Mouse (Mus musculus) ES-Bruce4 (cell line): Measurements from ENCODE around the gene Farsa.

ENCODE experiments used
- CTCF ChIP-seq: IDR thresholded peaks from one replicate; pipeline ENCODE4 v1.8.1; 2011; ENCODE audit warnings: low read depth, low read length
- EP300 ChIP-seq: IDR thresholded peaks from 2 replicates; pipeline ENCODE4 v1.6.1; 2011; ENCODE audit warnings: low read depth, low read length; ENCODE audit not compliant: insufficient read depth
- POLR2A ChIP-seq: IDR thresholded peaks from one replicate; pipeline ENCODE4 v1.8.1; 2011; ENCODE audit warnings: low read length; ENCODE audit not compliant: insufficient read depth

- no peak for TF ChIP-seq POLR2A
- TF ChIP-seq EP300, result no peak
- TF ChIP-seq CTCF, result no peak
Measured at GRCm38 (mm10) chr8:84837912-84838470, 18.8 kb upstream of the Farsa start.
